Mouse (Mus musculus): ENCODE data around the gene Mrps31.

Mrps31 gene

GRCm38 (mm10) chr8:22411282-22411702 is at the start of gene Mrps31:
Mrps31 (plus strand) TSS chr8:22411361.
- peak; percentile 94 for DNase-seq (ENCODE audit: low spot score)

GRCm38 (mm10) chr8:22376311-22376710 is 34.9 kb upstream of the Mrps31 start:
- no peak for DNase-seq (ENCODE audit: low spot score)

- peak; percentile 74 for DNase-seq (ENCODE audit: low spot score)
Measured at GRCm38 (mm10) chr8:22376903-22377302, 34.3 kb upstream of the Mrps31 start.

- DNase-seq (ENCODE audit: low spot score): no peak
Measured at GRCm38 (mm10) chr8:22380934-22381333, 30.2 kb upstream of the Mrps31 start.

- DNase-seq (ENCODE audit: low spot score): peak; percentile 15
Measured at GRCm38 (mm10) chr8:22382824-22383595, 28.2 kb upstream of the Mrps31 start.

GRCm38 (mm10) chr8:22385158-22385557 is 26.0 kb upstream of the Mrps31 start:
- no peak for DNase-seq (ENCODE audit: low spot score)

- DNase-seq (ENCODE audit: low spot score): no peak
Measured at GRCm38 (mm10) chr8:22389874-22390273, 21.3 kb upstream of the Mrps31 start.

- DNase-seq (ENCODE audit: low spot score): no peak
Measured at GRCm38 (mm10) chr8:22390766-22391463, 20.2 kb upstream of the Mrps31 start.

GRCm38 (mm10) chr8:22394471-22394870 is 16.7 kb upstream of the Mrps31 start:
- no peak for DNase-seq (ENCODE audit: low spot score)

GRCm38 (mm10) chr8:22395256-22395655 is 15.9 kb upstream of the Mrps31 start:
- DNase-seq (ENCODE audit: low spot score): no peak

GRCm38 (mm10) chr8:22397811-22398141 is 13.4 kb upstream of the Mrps31 start:
- DNase-seq (ENCODE audit: low spot score): no peak

- DNase-seq (ENCODE audit: low spot score): peak; percentile 91
Measured at GRCm38 (mm10) chr8:22398142-22398951, 12.8 kb upstream of the Mrps31 start, which contains the start of gene Slc25a15. Slc25a15 (minus strand) TSS chr8:22398597.

GRCm38 (mm10) chr8:22399285-22399880 is 11.8 kb upstream of the Mrps31 start:
- no peak for DNase-seq (ENCODE audit: low spot score)

- no peak for DNase-seq (ENCODE audit: low spot score)
Measured at GRCm38 (mm10) chr8:22400593-22400992, 10.6 kb upstream of the Mrps31 start.

- no peak for DNase-seq (ENCODE audit: low spot score)
Measured at GRCm38 (mm10) chr8:22403235-22403634, 7.9 kb upstream of the Mrps31 start.

- no peak for DNase-seq (ENCODE audit: low spot score)
Measured at GRCm38 (mm10) chr8:22405733-22406132, 5.4 kb upstream of the Mrps31 start.

GRCm38 (mm10) chr8:22410688-22411281 is 376 bp upstream of the Mrps31 start:
- no peak for DNase-seq (ENCODE audit: low spot score)

- peak; percentile 11 for DNase-seq (ENCODE audit: low spot score)
Measured at GRCm38 (mm10) chr8:22411971-22412370, 810 bp downstream of the Mrps31 start.
